Mouse (Mus musculus) forebrain, embryonic 11.5 days (tissue): ENCODE measurements around the gene Peg12. TPM values are rescaled to one million over a fixed set of nuclear protein-coding genes. Genes with fewer than 3 reads are reported as not detected.

Experiments
- ATAC-seq: fragments of 200-750 bp; cut with Nextera tagmentation; replicated peaks from 2 replicates; pipeline ENCODE4 v1.8.0; 2017; ENCODE audit warnings: moderate TSS enrichment; ENCODE audit not compliant: low FRiP score
- DNase-seq: peaks from one replicate; pipeline ENCODE4 v3.0.0-alpha.2; 2017; ENCODE audit warnings: low spot score
- H3K27ac ChIP-seq: fragments of 300-500 bp; sonication (generic); 2 replicates; pipeline ENCODE4 v1.5.1; 2014; ENCODE audit warnings: low read depth, low read length
- H3K27me3 ChIP-seq: fragments of 300-500 bp; sonication (generic); 2 replicates; pipeline ENCODE4 v1.6.1; 2014; ENCODE audit warnings: mild to moderate bottlenecking, low read length, mixed read lengths; ENCODE audit not compliant: control insufficient read depth, insufficient read depth
- H3K36me3 ChIP-seq: fragments of 300-500 bp; sonication (generic); 2 replicates; pipeline ENCODE4 v1.6.1; 2014; ENCODE audit warnings: mild to moderate bottlenecking, low read length, moderate library complexity, mixed read lengths; ENCODE audit not compliant: control insufficient read depth, insufficient read depth
- H3K4me1 ChIP-seq: fragments of 300-500 bp; sonication (generic); replicated peaks from 2 replicates; pipeline ENCODE4 v1.6.1; 2014; ENCODE audit warnings: low read length, mixed read lengths; ENCODE audit not compliant: control insufficient read depth, insufficient read depth
- H3K4me2 ChIP-seq: fragments of 300-500 bp; sonication (generic); 2 replicates; pipeline ENCODE4 v1.6.1; 2014; ENCODE audit warnings: low read depth, mild to moderate bottlenecking, low read length, moderate library complexity, mixed read lengths; ENCODE audit not compliant: severe bottlenecking
- H3K4me3 ChIP-seq: fragments of 300-500 bp; sonication (generic); 2 replicates; pipeline ENCODE4 v1.5.1; 2014; ENCODE audit warnings: low read depth, low read length
- H3K9ac ChIP-seq: fragments of 300-500 bp; sonication (generic); 2 replicates; pipeline ENCODE4 v1.6.1; 2014; ENCODE audit warnings: low read length
- H3K9me3 ChIP-seq: fragments of 300-500 bp; sonication (generic); 2 replicates; pipeline ENCODE4 v1.6.1; 2016; ENCODE audit warnings: low read length, mixed read lengths; ENCODE audit not compliant: control insufficient read depth
- WGBS: fragments of 180-500 bp; shearing (Covaris S2); extraction: QIAGEN DNeasy Blood & Tissue Kit; methylation state at CpG from one replicate; pipeline ENCODE4 v1.1.7; 2014; 5-methylcytosine and 5-hydroxymethylcytosine counted together
- polyA plus RNA-seq: library from polyadenylated mRNA; unstranded; fragments of >200 nt; fragmentation: Nextera tagmentation; extraction: Ambion mirVana; gene quantifications from 2 replicates; pipeline ENCODE4 v1.2.1, GENCODE M21; 2014

Peg12 gene
- polyA plus RNA-seq, 1 experiment from 2014 or later: 105 TPM

GRCm38 (mm10) chr7:62433243-62433642 is 31.1 kb downstream of the Peg12 start:
- H3K4me3 ChIP-seq: no peak overlapping the region
- H3K9ac ChIP-seq: no peak overlapping the region
- no peak overlapping the region for H3K27ac ChIP-seq
- no peaks in the 10 kb centered on the region for H3K36me3 ChIP-seq
- H3K27me3 ChIP-seq: no peaks in the 10 kb centered on the region
- WGBS: 36% methylated on average over 3 of the region's 3 CpGs
- ATAC-seq (no peak), DNase-seq (no peak)
- no peaks in the 10 kb centered on the region for H3K4me1 ChIP-seq
- H3K9me3 ChIP-seq: no peaks in the 10 kb centered on the region
- H3K4me2 ChIP-seq: no peak overlapping the region

- Histone ChIP-seq H3K9ac (no peak overlapping the region), H3K4me1 (no peaks in the 10 kb centered on the region), H3K4me3 (no peak overlapping the region), H3K27me3 (no peaks in the 10 kb centered on the region), H3K9me3 (no peaks in the 10 kb centered on the region), H3K27ac (no peak overlapping the region), H3K4me2 (no peak overlapping the region), H3K36me3 (no peaks in the 10 kb centered on the region)
- DNase-seq (peak; percentile 61), ATAC-seq (no peak)
- WGBS: 23% methylated on average over 8 of the region's 8 CpGs
These were observed 36.0 kb downstream of the Peg12 start for GRCm38 (mm10) chr7:62428337-62428736.

- 22% methylated on average over 4 of the region's 4 CpGs for WGBS
- Histone ChIP-seq H3K9me3 (no peaks in the 10 kb centered on the region; the same call in 1 of the 2 replicates), H3K27ac (peak overlapping the region; percentile 85), H3K4me1 (no peaks in the 10 kb centered on the region), H3K36me3 (no peaks in the 10 kb centered on the region), H3K4me3 (peak overlapping the region; percentile 35), H3K27me3 (no peaks in the 10 kb centered on the region), H3K9ac (peak overlapping the region; percentile 49; the same call in 1 of the 2 replicates), H3K4me2 (peak overlapping the region; percentile 34)
- DNase-seq: peak; percentile 59
- ATAC-seq: peak; percentile 70
These were observed 41.1 kb downstream of the Peg12 start for GRCm38 (mm10) chr7:62423210-62423609.

DNA sequence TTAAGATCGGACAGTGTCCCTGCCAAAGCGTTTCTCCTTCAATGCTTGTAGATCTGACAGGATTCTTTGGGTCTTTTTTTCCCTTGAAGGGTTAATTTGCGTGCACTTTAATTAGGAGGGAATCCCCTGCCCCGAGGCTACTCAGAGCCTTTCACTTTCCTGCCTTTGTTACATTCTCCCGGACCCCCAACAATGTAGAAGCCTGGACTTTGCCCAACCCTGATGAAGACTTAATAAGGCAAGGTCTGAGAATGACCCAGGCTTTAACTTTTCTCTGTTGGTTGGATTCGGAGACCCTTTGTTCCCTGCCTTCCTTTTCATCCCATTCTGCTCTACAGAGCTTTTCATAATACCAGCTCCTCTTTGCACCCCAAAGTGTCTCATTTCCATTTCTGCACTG is 43.7 kb downstream of the Peg12 start:
- peak; percentile 71 for DNase-seq
- Histone ChIP-seq H3K4me3 (peak overlapping the region; percentile 70), H3K9ac (peak overlapping the region; percentile 25; the same call in 1 of the 2 replicates), H3K27me3 (no peaks in the 10 kb centered on the region), H3K4me1 (no peaks in the 10 kb centered on the region), H3K9me3 (no peaks in the 10 kb centered on the region; the same call in 1 of the 2 replicates), H3K27ac (peak overlapping the region; percentile 92), H3K36me3 (no peaks in the 10 kb centered on the region), H3K4me2 (peak overlapping the region; percentile 47)
- ATAC-seq: peak; percentile 72
- 30% methylated on average over 6 of the region's 6 CpGs for WGBS

DNA sequence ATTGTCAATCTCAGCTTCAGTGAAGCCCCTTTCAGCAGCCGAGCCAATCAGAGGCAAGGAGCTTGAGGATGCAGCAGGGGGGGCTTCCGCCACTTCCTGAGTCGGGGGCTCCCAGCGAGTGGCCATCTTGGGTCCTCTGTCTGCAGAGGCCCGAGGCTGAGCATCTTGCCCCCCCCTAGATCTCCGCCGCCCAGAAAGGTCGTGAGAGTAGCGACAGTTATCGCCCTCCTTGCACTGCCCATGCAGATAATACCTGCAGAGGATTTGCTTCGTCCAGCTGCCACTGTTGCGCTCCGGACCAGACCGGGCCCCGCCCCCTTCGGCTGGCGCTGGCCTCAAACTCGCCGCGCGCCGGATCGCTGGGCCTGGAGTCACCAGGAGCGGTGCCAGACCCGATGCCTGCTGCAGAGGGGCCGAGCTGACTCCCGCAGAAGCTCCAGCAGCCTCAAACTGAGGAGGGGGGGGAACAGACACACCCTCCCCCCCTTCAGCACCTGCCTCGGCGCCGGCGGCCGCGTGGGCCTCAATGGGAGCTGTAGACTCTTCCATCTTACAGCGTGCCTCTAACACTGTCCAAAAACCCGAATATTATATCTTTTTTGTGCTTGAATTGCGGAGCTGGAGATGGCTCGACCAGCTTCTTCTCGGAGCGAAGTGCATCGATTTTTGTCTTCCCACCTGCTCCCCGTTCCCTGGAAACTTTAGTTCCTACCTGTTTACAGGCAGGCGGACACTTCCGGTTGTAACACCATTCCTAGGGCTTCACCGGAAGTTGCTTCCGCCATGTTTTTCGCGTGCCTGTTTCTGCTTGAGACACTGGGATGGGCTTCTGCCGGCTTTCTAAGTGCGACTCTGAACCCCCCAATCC is 44.6 kb downstream of the Peg12 start, which contains the start of gene Mkrn3:
TSS of gene Mkrn3 (minus strand) at position 647 of the 868 bp plus-strand sequence.
- H3K27ac ChIP-seq: peak within 1 kb of the TSS; percentile 92
- ATAC-seq (peak; percentile 77), DNase-seq (peak; percentile 89)
- no peaks in the 10 kb centered on the region for H3K36me3 ChIP-seq
- H3K9me3 ChIP-seq: no peaks in the 10 kb centered on the region; the same call in 1 of the 2 replicates
- WGBS: 24% methylated on average over 49 of the region's 49 CpGs
- peak within 1 kb of the TSS; percentile 70 for H3K4me3 ChIP-seq
- H3K4me1 ChIP-seq: no peaks in the 10 kb centered on the region
- peak within 1 kb of the TSS; percentile 64 for H3K4me2 ChIP-seq
- peak within 1 kb of the TSS; percentile 90 for H3K9ac ChIP-seq
- H3K27me3 ChIP-seq: no peaks in the 10 kb centered on the region

GRCm38 (mm10) chr7:62419105-62419492 is 45.2 kb downstream of the Peg12 start:
- Histone ChIP-seq H3K27ac (peak overlapping the region; percentile 92), H3K36me3 (no peaks in the 10 kb centered on the region), H3K9ac (peak overlapping the region; percentile 90), H3K27me3 (no peaks in the 10 kb centered on the region), H3K4me2 (peak overlapping the region; percentile 64), H3K9me3 (no peaks in the 10 kb centered on the region; the same call in 1 of the 2 replicates), H3K4me1 (no peaks in the 10 kb centered on the region), H3K4me3 (peak overlapping the region; percentile 70)
- DNase-seq (no peak), ATAC-seq (no peak)
- WGBS: 45% methylated on average over 17 of the region's 17 CpGs

DNA sequence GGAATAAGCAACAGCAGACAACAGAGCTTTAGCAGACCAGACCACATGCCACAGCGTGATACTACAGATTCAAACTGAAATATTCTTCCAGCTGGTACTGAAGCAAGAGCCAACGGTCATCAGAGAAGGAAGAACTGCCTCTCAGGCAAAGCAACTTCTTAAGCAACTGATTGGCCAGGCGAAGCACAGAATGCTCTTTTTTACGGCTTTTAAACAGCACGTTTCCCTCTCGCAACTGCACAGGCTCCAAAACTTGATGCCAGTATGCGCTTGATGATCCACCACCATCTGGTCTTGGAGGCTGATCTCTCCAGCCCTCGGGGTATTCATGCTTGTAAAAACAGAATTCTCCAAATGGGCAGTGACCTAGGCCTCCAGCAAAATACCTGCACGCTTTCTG is 46.0 kb downstream of the Peg12 start:
- no peaks in the 10 kb centered on the region for H3K36me3 ChIP-seq
- DNase-seq (no peak), ATAC-seq (no peak)
- peak overlapping the region; percentile 90 for H3K9ac ChIP-seq
- no peaks in the 10 kb centered on the region for H3K4me1 ChIP-seq
- 48% methylated on average over 9 of the region's 9 CpGs for WGBS
- no peaks in the 10 kb centered on the region; the same call in 1 of the 2 replicates for H3K9me3 ChIP-seq
- peak overlapping the region; percentile 70 for H3K4me3 ChIP-seq
- H3K27ac ChIP-seq: peak overlapping the region; percentile 92
- no peaks in the 10 kb centered on the region for H3K27me3 ChIP-seq
- H3K4me2 ChIP-seq: peak overlapping the region; percentile 64

DNA sequence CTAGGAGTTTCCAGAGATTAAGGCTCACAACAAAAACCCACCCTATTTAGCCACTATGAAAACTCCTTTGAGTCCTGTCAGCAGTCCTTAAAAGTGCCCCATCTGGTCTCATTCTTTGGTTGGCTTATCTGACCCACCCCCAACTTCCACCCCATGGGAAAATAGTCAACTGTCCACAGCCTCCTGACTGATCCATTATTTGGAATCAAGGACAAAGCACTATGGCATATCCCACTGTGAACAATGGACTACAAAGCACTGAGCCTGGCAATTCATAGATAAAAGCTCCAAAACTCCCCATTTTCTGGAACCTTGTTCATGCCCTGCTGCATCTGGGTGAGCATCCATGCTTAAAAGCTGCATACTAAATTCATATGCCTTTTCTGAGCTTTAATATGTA is 48.1 kb downstream of the Peg12 start:
- no peaks in the 10 kb centered on the region for H3K36me3 ChIP-seq
- H3K4me1 ChIP-seq: no peaks in the 10 kb centered on the region; the same call in 1 of the 2 replicates
- H3K27me3 ChIP-seq: no peaks in the 10 kb centered on the region
- no peaks in the 10 kb centered on the region; the same call in 1 of the 2 replicates for H3K9me3 ChIP-seq
- peak overlapping the region; percentile 87 for H3K27ac ChIP-seq
- peak; percentile 53 for DNase-seq
- peak overlapping the region; percentile 32; the same call in 1 of the 2 replicates for H3K9ac ChIP-seq
- H3K4me2 ChIP-seq: peak overlapping the region; percentile 36; the same call in 1 of the 2 replicates
- peak overlapping the region; percentile 9; the same call in 1 of the 2 replicates for H3K4me3 ChIP-seq
- ATAC-seq: peak; percentile 55
